Mouse (Mus musculus): ENCODE measurements at regions not wholly inside any gene's neighbourhood (a gene's known extent, or its start where the extent isn't known, plus 50 kb on each side); places are given as distances from the start of the nearest gene placed in this dataset.

- no peak for DNase-seq (ENCODE audit: low read depth, low spot score)
These were observed 58.0 kb upstream of the Cxcl12 start for GRCm38 (mm10) chr6:117110291-117110690.

DNA sequence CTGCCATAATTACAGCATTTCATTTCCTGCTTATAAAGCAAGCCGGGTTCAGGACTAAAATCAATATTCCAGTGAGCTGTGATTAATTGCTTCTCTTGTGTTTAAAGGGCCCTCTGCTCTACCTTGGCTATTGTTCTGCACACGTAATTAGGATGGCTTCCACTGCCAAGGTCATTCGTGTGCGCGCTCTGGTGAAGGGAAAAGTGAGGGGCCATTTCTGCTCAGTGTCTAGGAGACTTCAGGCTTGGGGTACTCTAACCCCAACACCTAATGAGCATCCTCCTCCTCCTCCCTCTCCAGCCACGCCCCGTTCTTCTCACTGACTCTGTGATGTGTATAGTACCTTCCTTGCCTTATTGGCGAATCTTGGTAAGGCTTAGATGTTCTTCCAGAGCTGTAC lies 53.5 kb upstream of the Cxcl12 start:
- no peak for DNase-seq (ENCODE audit: low read depth, low spot score)

GRCm38 (mm10) chr6:117118081-117118480 lies 50.3 kb upstream of the Cxcl12 start:
- no peak for DNase-seq (ENCODE audit: low read depth, low spot score)

Measured in c-Kit-negative CD71-positive TER-119-positive erythroid progenitor cells, embryonic 14.5 days (primary cell).